Mouse (Mus musculus): Measurements from ENCODE around the gene Ranbp1. TPM values are rescaled to one million over a fixed set of nuclear protein-coding genes. Genes with fewer than 3 reads are reported as not detected.

Gene Ranbp1
- polyA plus RNA-seq, 1 experiment from 2014 or later: 339 TPM

DNA sequence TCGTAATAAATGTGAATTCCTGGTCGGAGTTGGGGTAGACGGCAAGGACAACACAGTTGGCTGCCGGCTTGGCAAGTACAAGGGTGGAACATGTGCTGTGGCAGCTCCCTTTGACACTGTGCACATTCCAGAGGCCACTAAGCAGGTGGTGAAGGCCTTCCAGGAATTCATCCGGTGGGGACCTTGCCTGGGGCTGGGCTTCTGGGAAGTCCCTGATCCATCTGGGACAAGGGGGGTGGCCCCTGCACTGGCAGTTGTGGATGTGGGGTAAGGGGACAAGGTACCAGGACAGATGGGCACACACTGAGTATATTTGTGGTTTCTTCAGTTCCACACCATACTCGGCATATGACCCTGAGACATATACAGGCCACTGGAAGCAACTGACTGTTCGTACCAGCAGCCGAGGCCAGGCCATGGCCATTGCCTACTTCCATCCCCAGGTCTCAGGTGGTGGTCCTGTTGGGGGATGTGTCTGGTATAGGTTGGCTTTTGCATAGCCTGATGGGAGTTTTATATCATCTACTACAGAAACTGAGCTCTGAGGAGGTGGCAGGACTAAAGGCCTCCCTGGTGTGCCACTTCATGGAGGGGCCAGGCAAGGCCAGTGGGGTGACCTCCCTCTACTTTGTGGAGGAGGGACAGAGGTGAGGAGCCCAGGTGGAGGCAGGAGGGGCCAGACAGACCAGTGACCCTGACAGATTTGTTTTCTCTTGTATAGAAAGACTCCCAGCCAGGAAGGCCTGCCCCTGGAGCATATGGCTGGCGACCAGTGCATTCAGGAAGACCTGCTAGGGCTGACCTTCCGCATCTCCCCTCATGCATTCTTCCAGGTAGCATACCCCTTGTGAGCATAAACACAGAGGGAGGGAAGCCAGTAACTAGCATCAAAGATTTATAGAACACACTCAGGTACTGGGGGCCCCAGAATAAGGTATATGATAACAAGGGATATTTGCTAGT, 2.6 kb upstream of the Ranbp1 start:
- WGBS: 54% methylated on average over 10 of the region's 10 CpGs
- peak overlapping the region; percentile 89 for H3K4me2 ChIP-seq
- peaks cover 64% of the 10 kb centered on the region for H3K36me3 ChIP-seq
- no peaks in the 10 kb centered on the region for H3K9me3 ChIP-seq (replicated peaks)
- H3K9ac ChIP-seq: peak overlapping the region; percentile 86; the same call in 1 of the 2 replicates
- peaks cover 34% of the 10 kb centered on the region for H3K4me1 ChIP-seq (replicated peaks)
- H3K27ac ChIP-seq: peak overlapping the region; percentile 13; the same call in 1 of the 2 replicates
- no peaks in the 10 kb centered on the region for H3K27me3 ChIP-seq
- ATAC-seq (replicated peaks; ENCODE audit: insufficient number of reproducible peaks, insufficient read depth, low FRiP score, low read depth): no peak
- no peak overlapping the region for H3K4me3 ChIP-seq

DNA sequence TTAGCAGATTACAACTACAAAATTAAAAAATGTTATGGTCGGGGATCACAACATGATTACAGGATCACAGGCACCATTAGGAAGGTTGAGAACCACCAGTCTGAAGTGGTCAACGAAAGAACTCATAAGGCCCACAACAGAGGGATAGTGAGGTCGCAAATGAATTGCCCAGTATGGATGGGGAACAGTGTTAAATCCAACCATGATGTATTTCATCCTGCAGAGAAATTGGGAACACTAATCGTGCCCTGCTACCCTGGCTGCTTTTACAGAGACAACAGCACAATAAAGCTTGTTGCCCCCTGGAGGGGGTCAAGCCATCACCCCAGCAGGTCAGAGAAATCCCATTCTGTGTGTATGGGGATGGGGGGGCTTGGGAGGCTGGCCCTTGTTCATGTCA, 1.7 kb upstream of the Ranbp1 start:
- Histone ChIP-seq H3K9ac (peak overlapping the region; percentile 86), H3K36me3 (peaks cover 63% of the 10 kb centered on the region), H3K4me1 (replicated peaks) (peaks cover 34% of the 10 kb centered on the region), H3K9me3 (replicated peaks) (no peaks in the 10 kb centered on the region), H3K4me3 (peak overlapping the region; percentile 96), H3K27me3 (no peaks in the 10 kb centered on the region), H3K4me2 (peak overlapping the region; percentile 89), H3K27ac (peak overlapping the region; percentile 93; the same call in 1 of the 2 replicates)
- no peak for ATAC-seq (replicated peaks; ENCODE audit: insufficient number of reproducible peaks, insufficient read depth, low FRiP score, low read depth)
- 60% methylated on average over 4 of the region's 4 CpGs for WGBS

DNA sequence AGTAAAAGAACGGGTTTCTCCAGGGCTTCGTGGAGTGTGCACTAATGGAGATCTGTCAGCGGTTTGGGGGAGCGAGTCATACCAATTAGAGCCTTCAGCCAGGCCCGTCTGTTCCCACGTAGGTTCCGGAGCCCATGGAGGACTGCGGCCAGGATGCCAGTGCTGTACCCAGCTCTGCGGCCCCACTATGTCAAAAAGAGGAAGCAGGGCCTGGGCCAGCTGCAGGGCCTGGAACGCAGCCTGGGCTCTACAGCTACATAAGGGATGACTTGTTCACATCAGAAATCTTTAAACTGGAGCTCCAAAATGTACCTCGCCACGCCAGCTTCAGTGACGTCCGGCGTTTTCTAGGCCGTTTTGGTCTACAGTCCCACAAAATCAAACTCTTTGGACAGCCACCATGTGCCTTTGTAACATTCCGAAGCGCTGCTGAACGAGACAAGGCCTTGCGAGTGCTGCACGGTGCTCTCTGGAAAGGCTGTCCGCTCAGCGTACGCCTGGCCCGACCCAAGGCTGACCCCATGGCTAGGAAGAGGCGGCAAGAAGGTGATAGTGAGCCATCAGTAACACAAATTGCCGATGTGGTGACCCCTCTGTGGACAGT, 934 bp upstream of the Ranbp1 start:
- H3K9me3 ChIP-seq (replicated peaks): no peaks in the 10 kb centered on the region
- H3K27ac ChIP-seq: peak overlapping the region; percentile 93
- WGBS: 3% methylated on average over 27 of the region's 27 CpGs
- H3K4me2 ChIP-seq: peak overlapping the region; percentile 89
- ATAC-seq (replicated peaks; ENCODE audit: insufficient number of reproducible peaks, insufficient read depth, low FRiP score, low read depth): peak; percentile 12
- H3K4me1 ChIP-seq (replicated peaks): peaks cover 34% of the 10 kb centered on the region
- H3K36me3 ChIP-seq: peaks cover 61% of the 10 kb centered on the region
- peak overlapping the region; percentile 86 for H3K9ac ChIP-seq
- peak overlapping the region; percentile 96 for H3K4me3 ChIP-seq
- no peaks in the 10 kb centered on the region for H3K27me3 ChIP-seq

DNA sequence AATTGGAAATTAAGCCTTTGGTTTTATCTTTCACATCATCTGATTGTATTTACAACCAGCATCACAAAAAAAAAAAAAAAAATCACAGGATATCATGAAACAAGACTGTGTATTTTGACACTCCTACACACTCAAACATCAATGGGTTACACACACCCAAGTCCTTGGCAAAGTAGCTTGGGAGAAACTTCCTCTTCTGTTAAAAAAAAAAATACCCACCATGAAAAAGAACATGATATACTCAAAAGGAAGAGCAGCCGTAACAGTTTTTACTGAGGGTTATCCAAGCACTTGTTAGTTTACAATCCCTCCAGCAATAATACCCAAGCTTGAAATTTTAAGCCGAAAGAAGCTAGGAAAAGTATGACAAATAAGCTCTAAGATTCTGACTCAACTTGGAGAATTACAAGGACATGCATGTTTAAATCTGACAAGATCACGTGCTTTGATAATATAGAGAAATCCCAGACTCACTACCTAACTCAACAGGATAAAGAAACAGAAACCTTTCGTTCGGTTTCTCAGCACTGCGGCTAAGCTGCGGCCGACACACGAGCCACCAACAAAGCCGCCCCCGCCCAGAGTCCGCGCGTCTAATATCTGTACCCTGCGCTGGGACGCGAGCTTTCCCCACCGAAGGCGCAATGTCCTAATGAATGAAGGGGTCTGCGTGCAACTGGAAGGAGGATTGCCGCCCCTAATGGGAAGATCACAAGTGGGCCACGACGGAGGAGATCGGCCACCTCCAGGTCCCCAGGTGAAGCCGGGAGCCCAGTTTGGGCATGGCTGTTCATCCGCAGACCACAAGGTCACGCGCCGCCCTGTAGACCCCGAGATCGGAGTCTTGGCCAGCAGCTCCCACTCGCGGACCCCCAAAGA, 772 bp downstream of the Ranbp1 start:
- Histone ChIP-seq H3K4me1 (replicated peaks) (peaks cover 34% of the 10 kb centered on the region), H3K4me2 (peak overlapping the region; percentile 89), H3K4me3 (peak overlapping the region; percentile 96), H3K36me3 (peaks cover 61% of the 10 kb centered on the region), H3K9me3 (replicated peaks) (no peaks in the 10 kb centered on the region), H3K27me3 (no peaks in the 10 kb centered on the region), H3K9ac (peak overlapping the region; percentile 90), H3K27ac (peak overlapping the region; percentile 93)
- ATAC-seq (replicated peaks; ENCODE audit: insufficient number of reproducible peaks, insufficient read depth, low FRiP score, low read depth): peak; percentile 6; the same call in 1 of the 2 replicates
- WGBS: under 1% methylated on average over 33 of the region's 33 CpGs

DNA sequence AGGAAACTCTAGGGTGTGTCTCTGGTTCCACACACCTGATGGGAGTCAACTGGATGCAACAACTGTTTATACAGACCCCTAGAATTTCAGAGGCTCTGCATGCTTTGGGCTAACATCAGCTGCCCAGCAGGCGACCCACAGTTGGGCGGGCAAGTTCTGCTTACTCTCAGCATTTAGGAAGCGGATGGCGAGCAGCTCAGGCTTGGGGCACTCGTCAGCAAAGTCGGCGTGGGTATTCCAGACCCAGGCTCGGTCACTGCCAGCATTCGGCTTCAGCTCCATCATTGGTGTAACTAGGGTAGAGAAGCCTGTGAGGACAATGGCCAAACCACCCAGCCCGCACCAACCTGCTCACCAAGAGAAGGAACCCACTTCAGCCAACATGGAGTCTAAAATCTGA, 7.0 kb downstream of the Ranbp1 start:
- no peak for ATAC-seq (replicated peaks; ENCODE audit: insufficient number of reproducible peaks, insufficient read depth, low FRiP score, low read depth)
- peaks cover 2% of the 10 kb centered on the region for H3K4me1 ChIP-seq (replicated peaks)
- WGBS: 89% methylated on average over 10 of the region's 10 CpGs
- no peak overlapping the region for H3K27ac ChIP-seq
- peaks cover 80% of the 10 kb centered on the region for H3K36me3 ChIP-seq
- H3K27me3 ChIP-seq: no peaks in the 10 kb centered on the region
- no peak overlapping the region for H3K4me2 ChIP-seq
- H3K9me3 ChIP-seq (replicated peaks): no peaks in the 10 kb centered on the region
- H3K4me3 ChIP-seq: no peak overlapping the region
- H3K9ac ChIP-seq: no peak overlapping the region

DNA sequence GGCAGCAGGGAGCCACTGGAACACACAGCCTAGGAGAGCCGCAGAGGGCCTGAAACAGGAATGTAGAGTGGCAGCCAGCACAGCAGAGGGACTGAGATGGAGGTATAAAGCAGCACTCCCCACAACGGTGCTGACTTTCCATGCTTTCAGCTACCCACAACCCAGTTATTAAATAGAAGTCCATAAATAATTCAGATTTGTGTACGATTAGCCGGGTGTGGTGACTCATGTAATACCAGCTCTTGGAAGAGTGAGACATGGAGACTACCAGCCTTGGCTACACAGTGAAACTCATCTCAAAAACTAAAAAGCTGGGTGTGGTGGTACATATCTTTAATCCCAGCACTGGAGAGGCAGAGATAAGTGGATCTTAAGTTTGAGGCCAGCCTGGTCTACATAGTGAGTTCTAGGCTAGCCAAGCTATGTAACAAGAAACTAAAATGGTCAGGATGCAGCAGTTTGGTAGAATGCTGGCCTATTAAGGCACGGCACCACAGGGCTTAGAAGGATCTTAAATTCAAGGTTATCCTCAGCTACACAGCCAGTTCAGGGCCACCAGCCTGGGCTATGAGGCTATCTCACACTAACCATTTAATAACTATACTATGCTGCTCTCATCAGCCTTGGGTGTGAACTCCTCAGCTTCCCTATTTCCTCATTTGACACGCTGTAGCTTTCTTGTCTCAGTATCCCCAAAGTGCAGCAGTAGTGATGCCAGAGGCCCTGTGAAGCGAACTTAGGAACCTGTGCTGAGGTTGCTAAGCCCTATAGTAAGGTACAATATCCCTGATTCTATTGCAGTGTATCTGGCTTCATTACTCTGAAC, 11.6 kb downstream of the Ranbp1 start:
- Histone ChIP-seq H3K4me1 (replicated peaks) (peaks cover 33% of the 10 kb centered on the region), H3K27ac (peak overlapping the region; percentile 15), H3K9me3 (replicated peaks) (no peaks in the 10 kb centered on the region), H3K9ac (0 out of 2 replicates have a peak overlapping the region, but pooled peaks have one; percentile 14), H3K4me2 (peak overlapping the region; percentile 77), H3K36me3 (peaks cover 37% of the 10 kb centered on the region), H3K4me3 (no peak overlapping the region), H3K27me3 (no peaks in the 10 kb centered on the region)
- ATAC-seq (replicated peaks; ENCODE audit: insufficient number of reproducible peaks, insufficient read depth, low FRiP score, low read depth): no peak
- WGBS: 74% methylated on average over 7 of the region's 7 CpGs

DNA sequence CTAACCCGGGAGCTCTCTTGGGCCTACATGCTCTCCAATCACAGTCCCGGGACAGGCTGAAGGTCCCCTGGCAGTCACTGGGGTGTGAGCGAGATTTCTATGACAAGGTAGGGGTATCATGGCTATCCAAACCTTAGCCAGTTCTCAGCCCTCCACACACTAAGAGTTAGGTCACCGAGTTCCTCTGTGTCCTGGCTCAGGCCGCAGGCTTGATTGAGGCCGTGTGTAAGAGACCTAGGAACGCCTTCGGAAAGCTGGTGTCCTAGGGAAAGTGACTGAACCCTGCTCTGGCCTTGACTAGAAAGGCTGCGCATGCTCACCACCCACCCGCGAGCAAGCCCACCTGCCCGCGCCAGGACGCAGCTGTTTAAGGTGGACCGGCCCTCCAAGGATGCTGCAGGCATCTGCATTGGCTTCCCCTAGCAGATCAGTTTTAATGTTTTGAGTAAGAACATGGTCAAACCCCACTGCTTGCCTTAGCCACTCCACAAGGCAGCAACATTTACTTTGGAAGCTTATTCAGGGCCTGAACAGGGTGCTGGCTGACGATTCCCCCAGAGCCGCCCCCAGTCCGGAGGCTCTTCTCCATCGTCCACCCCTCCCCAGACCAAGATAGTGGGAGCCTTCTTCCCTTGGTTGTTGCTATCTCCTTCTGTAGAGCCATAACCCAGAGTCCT, 13.0 kb downstream of the Ranbp1 start:
- peak overlapping the region; percentile 77 for H3K4me2 ChIP-seq
- H3K4me3 ChIP-seq: peak overlapping the region; percentile 82
- H3K9me3 ChIP-seq (replicated peaks): no peaks in the 10 kb centered on the region
- H3K36me3 ChIP-seq: peaks cover 23% of the 10 kb centered on the region
- H3K4me1 ChIP-seq (replicated peaks): peaks cover 46% of the 10 kb centered on the region
- no peaks in the 10 kb centered on the region for H3K27me3 ChIP-seq
- WGBS: 3% methylated on average over 19 of the region's 19 CpGs
- ATAC-seq (replicated peaks; ENCODE audit: insufficient number of reproducible peaks, insufficient read depth, low FRiP score, low read depth): peak; percentile 59
- H3K9ac ChIP-seq: peak overlapping the region; percentile 90
- H3K27ac ChIP-seq: peak overlapping the region; percentile 94

DNA sequence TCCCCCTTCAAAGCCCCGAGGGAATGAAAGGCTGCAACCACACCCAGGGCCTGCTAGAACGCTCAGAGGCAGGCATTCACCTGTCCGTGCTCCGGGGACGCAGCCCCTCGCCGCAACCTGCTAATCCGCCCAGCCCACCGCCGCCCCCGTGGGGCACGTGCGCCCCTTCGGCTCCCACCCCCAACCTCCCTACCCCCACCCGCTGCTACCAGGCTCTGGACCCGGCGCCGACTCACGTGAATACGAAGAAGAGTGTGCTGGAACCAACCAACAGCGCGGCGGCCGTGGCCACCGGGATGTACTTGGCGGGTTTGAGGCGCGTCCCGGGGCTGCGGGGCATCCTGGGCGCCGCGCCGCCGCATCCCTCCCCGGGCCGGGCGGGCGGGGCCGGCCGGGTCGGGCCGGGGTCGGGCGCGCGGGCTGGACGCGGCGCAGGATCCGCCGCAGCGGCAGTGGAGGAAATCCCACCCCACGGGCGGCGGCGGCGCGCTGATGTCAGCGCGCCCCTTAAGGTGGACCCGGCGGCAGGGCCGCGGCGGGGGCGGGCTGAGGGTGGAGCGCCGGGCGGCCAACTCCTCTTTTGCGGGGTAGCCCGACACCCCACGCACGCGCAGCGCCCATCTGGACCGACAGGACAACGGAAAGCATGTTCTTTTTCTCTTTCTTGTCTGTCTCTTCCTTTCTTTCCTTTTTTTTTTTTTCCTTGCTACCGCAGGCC, 13.7 kb downstream of the Ranbp1 start, which contains the start of gene Zdhhc8:
Gene Zdhhc8 (minus strand): TSS at position 466 of the 718 bp plus-strand sequence.
- Histone ChIP-seq H3K4me2 (peak within 1 kb of the TSS; percentile 77), H3K27me3 (no peaks in the 10 kb centered on the region), H3K9me3 (replicated peaks) (no peaks in the 10 kb centered on the region), H3K9ac (peak within 1 kb of the TSS; percentile 90), H3K4me3 (peak within 1 kb of the TSS; percentile 82), H3K36me3 (peaks cover 16% of the 10 kb centered on the region), H3K27ac (peak within 1 kb of the TSS; percentile 94), H3K4me1 (replicated peaks) (peaks cover 53% of the 10 kb centered on the region)
- ATAC-seq (replicated peaks; ENCODE audit: insufficient number of reproducible peaks, insufficient read depth, low FRiP score, low read depth): peak; percentile 80
- under 1% methylated on average over 75 of the region's 79 CpGs for WGBS

DNA sequence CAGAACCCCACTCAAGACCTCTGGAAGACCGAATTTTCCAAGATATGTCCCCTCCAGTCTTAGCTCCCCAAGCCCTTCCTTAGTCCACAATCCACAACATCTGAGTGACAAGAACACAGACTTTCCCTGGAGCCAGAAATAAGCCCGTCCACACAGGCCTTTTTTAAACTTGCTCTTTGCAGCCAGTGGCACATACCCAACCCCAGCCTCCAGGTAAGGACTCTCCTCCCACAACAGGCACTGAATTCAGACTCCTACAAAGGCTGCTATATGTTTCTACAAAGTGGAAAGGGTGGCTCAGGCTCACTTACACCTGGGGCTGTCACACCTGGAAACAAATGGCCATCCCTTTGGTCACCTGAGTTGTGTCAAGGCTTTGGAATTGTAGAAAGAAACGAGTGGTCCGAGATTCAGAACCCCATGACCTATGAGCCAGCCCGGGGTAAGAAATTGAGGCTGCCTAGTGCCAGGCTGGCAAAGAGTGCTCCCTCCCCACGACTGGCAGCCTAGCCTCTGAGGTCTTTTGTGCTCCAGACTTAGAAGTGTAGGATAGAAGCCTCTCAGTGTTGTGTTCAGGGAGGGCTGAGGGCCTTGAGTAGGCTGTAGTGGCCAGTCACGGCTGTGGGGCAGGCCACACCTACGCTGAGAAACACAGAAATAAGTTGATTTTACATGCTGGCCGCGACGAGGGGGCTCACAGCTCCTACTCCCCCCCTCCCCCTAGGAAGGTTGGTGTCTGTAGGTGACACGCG, 14.4 kb downstream of the Ranbp1 start:
- ATAC-seq (replicated peaks; ENCODE audit: insufficient number of reproducible peaks, insufficient read depth, low FRiP score, low read depth): no peak
- peak overlapping the region; percentile 82 for H3K4me3 ChIP-seq

More for the DNA sequence above, 14.4 kb downstream of the Ranbp1 start:
- H3K36me3 ChIP-seq: peaks cover 11% of the 10 kb centered on the region
- H3K4me1 ChIP-seq (replicated peaks): peaks cover 60% of the 10 kb centered on the region
- H3K27me3 ChIP-seq: no peaks in the 10 kb centered on the region
- WGBS: 11% methylated on average over 13 of the region's 13 CpGs
- no peaks in the 10 kb centered on the region for H3K9me3 ChIP-seq (replicated peaks)
- H3K27ac ChIP-seq: peak overlapping the region; percentile 94
- H3K9ac ChIP-seq: peak overlapping the region; percentile 90
- peak overlapping the region; percentile 77 for H3K4me2 ChIP-seq
